Mouse (Mus musculus) stomach, embryonic 16.5 days (tissue): ENCODE measurements around the gene Ccdc171. TPM values are rescaled to one million over a fixed set of nuclear protein-coding genes. Genes with fewer than 3 reads are reported as not detected.
"Not testable (repeated sequence)": the region's sequence is repeated elsewhere in the genome, so short reads cannot be mapped to it uniquely, and the experiment has no call there.

ENCODE experiments used
- ATAC-seq: fragments of 200-750 bp; cut with Nextera tagmentation; 2 replicates; pipeline ENCODE4 v1.8.0; 2017; ENCODE audit warnings: moderate number of reproducible peaks, moderate TSS enrichment; ENCODE audit not compliant: insufficient read depth, low FRiP score
- H3K27ac ChIP-seq: fragments of 300-500 bp; sonication (generic); 2 replicates; pipeline ENCODE4 v1.5.1; 2014; ENCODE audit warnings: low read length
- H3K27me3 ChIP-seq: fragments of 300-500 bp; sonication (generic); 2 replicates; pipeline ENCODE4 v1.6.1; 2014; ENCODE audit warnings: low read length, control low read depth, mixed read lengths; ENCODE audit not compliant: control insufficient read depth, insufficient read depth
- H3K36me3 ChIP-seq: fragments of 300-500 bp; sonication (generic); 2 replicates; pipeline ENCODE4 v1.6.1; 2014; ENCODE audit warnings: low read length; ENCODE audit not compliant: control insufficient read depth, insufficient read depth
- H3K4me1 ChIP-seq: fragments of 300-500 bp; sonication (generic); 2 replicates; pipeline ENCODE4 v1.6.1; 2014; ENCODE audit warnings: low read length, control low read depth, mixed read lengths; ENCODE audit not compliant: control insufficient read depth, insufficient read depth
- H3K4me2 ChIP-seq: fragments of 300-500 bp; sonication (generic); 2 replicates; pipeline ENCODE4 v1.6.1; 2014; ENCODE audit warnings: low read depth, low read length, mixed read lengths
- H3K4me3 ChIP-seq: fragments of 300-500 bp; sonication (generic); replicated peaks from 2 replicates; pipeline ENCODE4 v1.5.1; 2014; ENCODE audit warnings: mild to moderate bottlenecking, low read length
- H3K9ac ChIP-seq: fragments of 300-500 bp; sonication (generic); 2 replicates; pipeline ENCODE4 v1.6.1; 2014; ENCODE audit warnings: low read length
- H3K9me3 ChIP-seq: fragments of 300-500 bp; sonication (generic); replicated peaks from 2 replicates; pipeline ENCODE4 v1.6.1; 2016; ENCODE audit warnings: low read length, control low read depth; ENCODE audit not compliant: control insufficient read depth
- WGBS: fragments of 180-500 bp; shearing (Covaris S2); extraction: QIAGEN DNeasy Blood & Tissue Kit; methylation state at CpG from one replicate; pipeline ENCODE4 v1.1.7; 2014; 5-methylcytosine and 5-hydroxymethylcytosine counted together
- polyA plus RNA-seq: library from polyadenylated mRNA; unstranded; fragments of >200 nt; fragmentation: Nextera tagmentation; extraction: Ambion mirVana; gene quantifications from 2 replicates; pipeline ENCODE4 v1.2.1, GENCODE M21; 2015

The Ccdc171 gene
- polyA plus RNA-seq, 1 experiment from 2014 or later, result 3.7 TPM

- ATAC-seq, result no peak
- Histone ChIP-seq H3K4me1 (no peaks in the 10 kb centered on the region), H3K9ac (no peak overlapping the region), H3K4me2 (no peak overlapping the region), H3K4me3 (no peak overlapping the region), H3K36me3 (no peaks in the 10 kb centered on the region), H3K27ac (no peak overlapping the region), H3K27me3 (no peaks in the 10 kb centered on the region), H3K9me3 (no peaks in the 10 kb centered on the region)
- 12% methylated on average over 1 of the region's 1 CpGs for WGBS
Observed at GRCm38 (mm10) chr4:83580157-83580556, 54.8 kb downstream of the Ccdc171 start.

DNA sequence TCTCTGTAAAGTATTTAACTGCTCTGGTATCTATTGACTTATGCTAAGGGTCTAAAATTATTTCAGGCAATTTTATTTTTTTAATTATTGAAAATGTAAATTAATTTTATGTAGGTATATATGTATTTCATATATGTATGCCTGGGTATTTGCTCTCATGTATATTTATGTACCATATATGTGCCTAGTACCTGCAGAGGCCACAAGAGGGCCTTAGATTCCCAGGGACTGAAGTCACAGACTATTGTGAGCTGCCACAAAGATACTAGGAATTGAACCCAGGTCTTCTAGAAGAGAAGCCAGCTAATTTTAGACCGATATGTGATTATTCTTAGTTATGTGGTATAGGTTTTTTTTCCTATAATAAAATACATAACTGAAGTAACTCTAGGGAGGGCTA is 62.2 kb downstream of the Ccdc171 start:
- Histone ChIP-seq H3K27me3 (no peaks in the 10 kb centered on the region), H3K4me1 (no peaks in the 10 kb centered on the region), H3K9ac (no peak overlapping the region), H3K36me3 (no peaks in the 10 kb centered on the region), H3K4me3 (no peak overlapping the region), H3K4me2 (no peak overlapping the region), H3K9me3 (no peaks in the 10 kb centered on the region), H3K27ac (no peak overlapping the region)
- WGBS, result 97% methylated on average over 1 of the region's 1 CpGs
- no peak for ATAC-seq

GRCm38 (mm10) chr4:83596486-83596885 is 71.1 kb downstream of the Ccdc171 start:
- no peak overlapping the region for H3K4me2 ChIP-seq
- no peaks in the 10 kb centered on the region for H3K4me1 ChIP-seq
- WGBS, result 26% methylated on average over 2 of the region's 2 CpGs

GRCm38 (mm10) chr4:83611111-83611510 is 85.8 kb downstream of the Ccdc171 start:
- H3K9me3 ChIP-seq, result no peaks in the 10 kb centered on the region
- no peaks in the 10 kb centered on the region for H3K36me3 ChIP-seq
- WGBS, result 71% methylated on average over 3 of the region's 3 CpGs
- H3K27ac ChIP-seq, result no peak overlapping the region
- H3K4me2 ChIP-seq, result no peak overlapping the region
- H3K4me3 ChIP-seq, result no peak overlapping the region
- no peaks in the 10 kb centered on the region for H3K27me3 ChIP-seq
- no peak for ATAC-seq
- H3K9ac ChIP-seq, result no peak overlapping the region
- no peaks in the 10 kb centered on the region for H3K4me1 ChIP-seq

More at GRCm38 (mm10) chr4:83596486-83596885, 71.1 kb downstream of the Ccdc171 start:
- H3K27ac ChIP-seq, result no peak overlapping the region
- no peak overlapping the region for H3K9ac ChIP-seq
- no peak for ATAC-seq
- no peaks in the 10 kb centered on the region for H3K9me3 ChIP-seq
- no peak overlapping the region for H3K4me3 ChIP-seq
- no peaks in the 10 kb centered on the region for H3K36me3 ChIP-seq
- no peaks in the 10 kb centered on the region for H3K27me3 ChIP-seq

- WGBS, result 33% methylated on average over 9 of the region's 13 CpGs
Observed at GRCm38 (mm10) chr4:83623021-83623711, 97.8 kb downstream of the Ccdc171 start.

GRCm38 (mm10) chr4:83623732-83624131 is 98.4 kb downstream of the Ccdc171 start:
- Histone ChIP-seq H3K4me2 (no peak overlapping the region), H3K4me1 (no peaks in the 10 kb centered on the region), H3K4me3 (no peak overlapping the region), H3K9ac (no peak overlapping the region), H3K36me3 (no peaks in the 10 kb centered on the region), H3K27me3 (no peaks in the 10 kb centered on the region), H3K9me3 (no peaks in the 10 kb centered on the region), H3K27ac (no peak overlapping the region)
- ATAC-seq, result no peak
- WGBS, result 85% methylated on average over 4 of the region's 4 CpGs

More at GRCm38 (mm10) chr4:83623021-83623711, 97.8 kb downstream of the Ccdc171 start:
- H3K27ac ChIP-seq, H3K4me1 ChIP-seq, ATAC-seq, H3K9ac ChIP-seq, H3K27me3 ChIP-seq, H3K36me3 ChIP-seq, H3K4me2 ChIP-seq, H3K9me3 ChIP-seq, H3K4me3 ChIP-seq: not testable (repeated sequence)

DNA sequence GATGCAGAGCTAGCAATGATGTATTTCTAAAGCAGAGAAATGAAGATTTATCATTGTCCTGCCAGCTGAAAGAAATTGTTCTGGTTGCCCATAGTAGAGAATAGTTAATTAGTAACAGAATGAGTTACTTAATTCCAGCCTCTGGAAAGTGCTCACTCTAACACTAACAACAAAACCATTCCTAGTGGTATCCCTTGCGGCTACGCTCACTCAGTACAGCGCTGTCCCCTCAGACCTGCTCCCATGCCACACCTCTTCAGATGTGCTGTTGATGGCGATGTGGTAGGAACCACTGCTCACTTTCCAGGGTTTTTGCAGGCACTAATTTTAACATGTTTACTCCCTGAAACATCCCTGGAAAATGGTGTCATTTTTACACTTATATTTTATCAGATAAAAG is 126.1 kb downstream of the Ccdc171 start:
- H3K9me3 ChIP-seq, result no peaks in the 10 kb centered on the region
- H3K27me3 ChIP-seq, result no peaks in the 10 kb centered on the region
- WGBS, result 90% methylated on average over 4 of the region's 4 CpGs
- H3K36me3 ChIP-seq, result no peaks in the 10 kb centered on the region
- ATAC-seq, result no peak
- H3K9ac ChIP-seq, result no peak overlapping the region
- no peak overlapping the region for H3K27ac ChIP-seq
- no peak overlapping the region for H3K4me2 ChIP-seq
- no peak overlapping the region for H3K4me3 ChIP-seq
- H3K4me1 ChIP-seq, result peaks cover 5% of the 10 kb centered on the region; the same call in 1 of the 2 replicates

DNA sequence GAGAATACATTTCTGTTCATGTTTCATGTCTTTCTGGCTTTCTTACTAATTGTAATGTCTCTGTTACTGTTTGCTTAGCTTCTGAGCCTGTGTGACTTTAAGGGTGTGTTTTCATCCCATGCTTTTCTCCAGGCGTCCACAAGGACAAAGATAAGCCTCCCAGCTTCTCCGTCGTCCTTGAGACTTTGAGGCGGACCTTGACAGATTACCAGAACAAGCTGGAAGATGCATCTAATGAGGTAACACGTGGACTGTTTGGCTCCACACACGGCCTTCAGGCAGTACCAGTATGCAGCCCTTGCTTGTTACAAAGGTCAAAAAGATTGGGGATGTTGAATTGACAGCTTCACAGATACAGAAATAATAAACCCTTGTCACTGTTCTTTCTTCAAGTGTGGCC is 130.1 kb downstream of the Ccdc171 start:
- Histone ChIP-seq H3K4me1 (peaks cover 11% of the 10 kb centered on the region; the same call in 1 of the 2 replicates), H3K4me3 (no peak overlapping the region), H3K27me3 (no peaks in the 10 kb centered on the region), H3K9ac (no peak overlapping the region), H3K36me3 (no peaks in the 10 kb centered on the region), H3K27ac (no peak overlapping the region), H3K9me3 (no peaks in the 10 kb centered on the region), H3K4me2 (no peak overlapping the region)
- 29% methylated on average over 6 of the region's 6 CpGs for WGBS
- ATAC-seq, result no peak

DNA sequence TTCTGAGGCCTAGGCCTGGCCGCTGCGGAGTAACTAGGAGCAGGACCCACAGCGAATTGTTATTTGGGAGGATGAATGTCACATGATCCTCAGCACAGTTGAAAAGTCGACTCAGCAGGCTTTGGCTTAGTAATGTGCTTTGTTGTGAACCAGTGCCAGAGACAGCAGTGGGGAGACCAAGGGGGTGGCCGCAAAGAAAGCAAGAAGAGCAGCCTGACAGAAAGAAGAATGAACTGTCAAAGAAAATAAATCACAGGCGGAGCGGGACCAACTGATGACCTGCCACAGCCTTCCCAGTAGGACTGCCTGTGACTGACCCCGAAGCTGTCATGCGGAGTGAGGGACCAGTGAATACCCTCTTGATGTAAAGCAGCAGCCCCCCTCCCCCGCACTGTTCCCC is 131.2 kb downstream of the Ccdc171 start:
- Histone ChIP-seq H3K4me1 (peaks cover 11% of the 10 kb centered on the region; the same call in 1 of the 2 replicates), H3K27ac (no peak overlapping the region; the same call in 1 of the 2 replicates), H3K4me2 (peak overlapping the region; percentile 26), H3K36me3 (no peaks in the 10 kb centered on the region), H3K27me3 (no peaks in the 10 kb centered on the region), H3K4me3 (no peak overlapping the region), H3K9ac (peak overlapping the region; percentile 26; the same call in 1 of the 2 replicates), H3K9me3 (no peaks in the 10 kb centered on the region)
- 27% methylated on average over 10 of the region's 10 CpGs for WGBS
- ATAC-seq, result peak; percentile 62; the same call in 1 of the 2 replicates
